Mouse (Mus musculus) heart, embryonic 14.5 days (tissue): ENCODE results near the gene Clec2l. TPM values are rescaled to one million over a fixed set of nuclear protein-coding genes. Genes with fewer than 3 reads are reported as not detected.
A peak's percentile ranks its signal among the peaks of the same experiment; 100 is the strongest.

Experiments used
- ATAC-seq: fragments of 200-750 bp; cut with Nextera tagmentation; 2 replicates; pipeline ENCODE4 v1.8.0; 2017; ENCODE audit warnings: low read depth, moderate TSS enrichment; ENCODE audit not compliant: insufficient number of reproducible peaks, insufficient read depth, low FRiP score
- H3K27ac ChIP-seq, 2 experiments: fragments of 200-500 bp in 1 of 2; fragments of 300-500 bp in 1 of 2; sonication (generic) in 1 of 2; replicated peaks in 1 of 2; 2 replicates each; pipeline ENCODE4 v1.5.1; 2012 to 2014; ENCODE audit warnings: low read depth in 2 of 2, low read length in 2 of 2, control low read depth in 1 of 2, mild to moderate bottlenecking in 1 of 2, mixed read lengths in 1 of 2; ENCODE audit not compliant: control insufficient read depth in 1 of 2, insufficient read depth in 1 of 2
- H3K27me3 ChIP-seq: fragments of 300-500 bp; sonication (generic); 2 replicates; pipeline ENCODE4 v1.6.1; 2014; ENCODE audit warnings: mild to moderate bottlenecking, low read length, control low read depth; ENCODE audit not compliant: control insufficient read depth, insufficient read depth
- H3K36me3 ChIP-seq: fragments of 300-500 bp; sonication (generic); 2 replicates; pipeline ENCODE4 v1.6.1; 2014; ENCODE audit warnings: mild to moderate bottlenecking, control low read depth, low read length, mixed read lengths; ENCODE audit not compliant: control insufficient read depth, insufficient read depth
- H3K4me1 ChIP-seq, 2 experiments: fragments of 200-500 bp in 1 of 2; fragments of 300-500 bp in 1 of 2; sonication (generic) in 1 of 2; 2 replicates each; pipeline ENCODE4 v1.6.1; 2012 to 2014; ENCODE audit warnings: low read length in 2 of 2, control low read depth in 1 of 2, mixed read lengths in 1 of 2; ENCODE audit not compliant: control insufficient read depth in 2 of 2, insufficient read depth in 2 of 2
- H3K4me2 ChIP-seq: fragments of 300-500 bp; sonication (generic); 2 replicates; pipeline ENCODE4 v1.6.1; 2014; ENCODE audit warnings: mild to moderate bottlenecking, low read length
- H3K4me3 ChIP-seq, 2 experiments: fragments of 200-500 bp in 1 of 2; fragments of 300-500 bp in 1 of 2; sonication (generic) in 1 of 2; 2 replicates each; pipeline ENCODE4 v1.5.1; 2012 to 2014; ENCODE audit warnings: low read length in 2 of 2, mild to moderate bottlenecking in 2 of 2, control low read depth in 1 of 2, low read depth in 1 of 2, moderate library complexity in 1 of 2; ENCODE audit not compliant: control insufficient read depth in 1 of 2, insufficient read depth in 1 of 2
- H3K9ac ChIP-seq: fragments of 300-500 bp; sonication (generic); 2 replicates; pipeline ENCODE4 v1.6.1; 2014; ENCODE audit warnings: mild to moderate bottlenecking, low read length
- H3K9me3 ChIP-seq: fragments of 300-500 bp; sonication (generic); 2 replicates; pipeline ENCODE4 v1.6.1; 2016; ENCODE audit warnings: low read length, control low read depth; ENCODE audit not compliant: control insufficient read depth
- WGBS: fragments of 180-500 bp; shearing (Covaris S2); extraction: QIAGEN DNeasy Blood & Tissue Kit; methylation state at CpG from one replicate; pipeline ENCODE4 v1.1.7; 2014; 5-methylcytosine and 5-hydroxymethylcytosine counted together
- polyA plus RNA-seq: library from polyadenylated mRNA; unstranded; fragments of >200 nt; fragmentation: Nextera tagmentation; extraction: Ambion mirVana; gene quantifications from 2 replicates; pipeline ENCODE4 v1.2.1, GENCODE M21; 2014

Gene Clec2l
- polyA plus RNA-seq, 1 experiment from 2014 or later: 2.4 TPM

DNA sequence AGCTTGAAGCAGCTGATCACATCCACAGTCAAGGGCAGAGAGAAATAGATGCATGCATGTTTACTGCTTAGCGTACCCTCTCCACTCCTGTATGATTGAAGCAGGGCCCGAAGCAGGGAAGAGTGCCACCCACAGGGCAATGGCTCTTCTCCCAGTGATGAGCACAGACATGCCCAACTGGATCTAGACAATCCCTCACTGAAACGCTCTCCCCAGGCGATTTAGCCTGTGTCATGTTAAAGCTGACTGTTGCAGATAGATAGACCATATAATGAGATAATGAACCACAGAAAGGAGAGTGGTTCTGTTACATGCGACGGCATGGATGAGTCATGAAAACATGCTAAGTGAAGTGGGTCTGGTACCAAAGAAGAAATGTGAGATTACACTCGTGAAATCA is 8.4 kb downstream of the Clec2l start:
- Histone ChIP-seq H3K9ac (no peak overlapping the region), H3K27me3 (no peaks in the 10 kb centered on the region), H3K9me3 (no peaks in the 10 kb centered on the region), H3K4me2 (no peak overlapping the region), H3K27ac (no peak overlapping the region), H3K4me1 (peaks cover 4% of the 10 kb centered on the region in 2 experiments; a peak in 3 of 4 replicates), H3K36me3 (no peaks in the 10 kb centered on the region), H3K4me3 (no peak overlapping the region)
- ATAC-seq: no peak
- WGBS: 79% methylated on average over 7 of the region's 7 CpGs

DNA sequence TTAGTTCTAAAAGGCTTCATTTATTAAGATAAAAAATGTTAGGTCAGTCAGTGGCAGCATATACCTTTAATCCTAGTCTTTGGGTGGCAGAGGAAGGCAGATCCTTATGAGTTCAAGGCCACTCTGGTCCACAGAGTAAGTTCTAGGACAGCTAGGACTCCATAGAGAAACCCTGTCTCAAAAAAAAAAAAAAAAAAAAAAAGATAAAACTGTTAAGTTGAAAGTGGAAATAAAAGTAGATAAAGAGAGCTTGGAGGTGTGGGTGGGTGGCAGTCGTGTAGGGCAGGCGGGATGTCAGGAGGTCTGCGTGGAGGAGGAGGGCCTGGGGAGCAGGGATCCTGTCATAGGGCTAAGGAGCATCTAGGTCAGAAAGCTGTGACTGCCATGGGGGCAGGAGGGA is 9.1 kb downstream of the Clec2l start:
- Histone ChIP-seq H3K36me3 (no peaks in the 10 kb centered on the region), H3K4me3 (no peak overlapping the region), H3K27me3 (no peaks in the 10 kb centered on the region), H3K4me1 (peaks cover 10 to 11% of the 10 kb centered on the region in 2 experiments; a peak in 3 of 4 replicates), H3K27ac (no peak overlapping the region), H3K9ac (no peak overlapping the region), H3K4me2 (no peak overlapping the region), H3K9me3 (no peaks in the 10 kb centered on the region)
- ATAC-seq: no peak
- WGBS: 72% methylated on average over 3 of the region's 3 CpGs

DNA sequence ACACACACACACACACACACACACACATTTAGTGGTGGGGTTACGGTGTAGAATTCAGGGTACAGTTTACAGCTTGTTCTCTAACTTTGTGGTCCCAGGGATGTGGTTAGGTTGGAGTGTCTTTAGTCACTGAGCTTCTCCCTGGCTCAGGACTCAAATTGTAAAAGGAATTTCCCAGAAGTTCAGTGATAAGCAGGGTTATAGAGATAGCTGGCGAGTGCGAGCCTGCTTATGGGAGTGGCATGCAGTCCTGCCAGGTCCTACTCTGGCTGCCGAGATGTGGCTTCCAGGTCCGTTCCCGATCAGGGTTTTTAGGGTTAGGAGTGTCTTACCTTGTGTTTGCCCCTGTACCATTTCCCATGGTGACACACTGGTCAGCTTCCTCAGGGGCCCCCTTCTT is 13.3 kb downstream of the Clec2l start:
- Histone ChIP-seq H3K36me3 (no peaks in the 10 kb centered on the region), H3K27ac (no peak overlapping the region), H3K9ac (no peak overlapping the region), H3K4me1 (peaks cover 10 to 12% of the 10 kb centered on the region in 2 experiments; a peak in 3 of 4 replicates), H3K9me3 (no peaks in the 10 kb centered on the region), H3K27me3 (no peaks in the 10 kb centered on the region), H3K4me2 (peak overlapping the region; percentile 46), H3K4me3 (no peak overlapping the region)
- WGBS: 29% methylated on average over 6 of the region's 6 CpGs
- no peak for ATAC-seq

- Histone ChIP-seq H3K4me3 (no peak overlapping the region), H3K4me2 (peak overlapping the region; percentile 46)
Measured at GRCm38 (mm10) chr6:38676723-38677122, 13.9 kb downstream of the Clec2l start.

DNA sequence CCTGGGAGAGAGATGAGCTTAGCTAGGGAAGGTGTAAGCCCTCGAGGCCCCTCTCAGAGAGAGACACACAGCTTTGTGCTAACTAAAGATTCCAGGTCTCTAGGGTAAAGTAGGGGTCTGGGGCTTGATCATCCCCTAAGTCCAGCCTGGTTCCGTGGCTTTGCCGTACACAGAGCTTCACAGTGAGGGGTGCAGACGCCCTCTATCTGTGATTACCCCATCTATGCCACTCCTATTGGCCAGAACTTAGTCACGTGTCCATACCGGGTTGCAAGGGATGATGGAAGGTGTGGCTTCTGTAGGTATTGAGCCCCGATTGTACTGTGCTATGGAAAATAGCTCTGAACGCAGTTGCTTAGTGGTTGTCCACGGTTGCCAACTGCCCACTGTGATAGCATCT is 14.8 kb downstream of the Clec2l start:
- H3K27me3 ChIP-seq: no peaks in the 10 kb centered on the region
- H3K4me3 ChIP-seq: no peak overlapping the region
- no peaks in the 10 kb centered on the region for H3K9me3 ChIP-seq
- H3K4me2 ChIP-seq: no peak overlapping the region
- ATAC-seq: no peak
- 68% methylated on average over 9 of the region's 9 CpGs for WGBS
- H3K9ac ChIP-seq: no peak overlapping the region
- peaks cover 10 to 12% of the 10 kb centered on the region in 2 experiments; a peak in 3 of 4 replicates for H3K4me1 ChIP-seq
- no peak overlapping the region for H3K27ac ChIP-seq
- H3K36me3 ChIP-seq: no peaks in the 10 kb centered on the region

More at GRCm38 (mm10) chr6:38676723-38677122, 13.9 kb downstream of the Clec2l start:
- Histone ChIP-seq H3K4me1 (peaks cover 10 to 12% of the 10 kb centered on the region in 2 experiments; a peak in 3 of 4 replicates), H3K27ac (no peak overlapping the region), H3K36me3 (no peaks in the 10 kb centered on the region), H3K9ac (no peak overlapping the region), H3K27me3 (no peaks in the 10 kb centered on the region), H3K9me3 (no peaks in the 10 kb centered on the region)
- 67% methylated on average over 14 of the region's 14 CpGs for WGBS
- no peak for ATAC-seq

GRCm38 (mm10) chr6:38682532-38682931 is 19.7 kb downstream of the Clec2l start:
- no peak for ATAC-seq
- H3K27ac ChIP-seq: no peak overlapping the region
- 51% methylated on average over 2 of the region's 2 CpGs for WGBS

GRCm38 (mm10) chr6:38687216-38687615 is 24.3 kb downstream of the Clec2l start:
- no peaks in the 10 kb centered on the region for H3K27me3 ChIP-seq
- no peaks in the 10 kb centered on the region for H3K36me3 ChIP-seq
- no peak for ATAC-seq
- no peak overlapping the region for H3K4me2 ChIP-seq
- H3K9me3 ChIP-seq: no peaks in the 10 kb centered on the region
- no peak overlapping the region for H3K9ac ChIP-seq
- peaks cover 0 to 2% of the 10 kb centered on the region in 2 experiments; a peak in 1 of 4 replicates for H3K4me1 ChIP-seq
- H3K4me3 ChIP-seq: no peak overlapping the region
- no peak overlapping the region for H3K27ac ChIP-seq
- 65% methylated on average over 11 of the region's 11 CpGs for WGBS

More at GRCm38 (mm10) chr6:38682532-38682931, 19.7 kb downstream of the Clec2l start:
- no peak overlapping the region for H3K9ac ChIP-seq
- no peak overlapping the region for H3K4me2 ChIP-seq
- no peak overlapping the region for H3K4me3 ChIP-seq
- no peaks in the 10 kb centered on the region for H3K4me1 ChIP-seq
- no peaks in the 10 kb centered on the region for H3K36me3 ChIP-seq
- H3K9me3 ChIP-seq: no peaks in the 10 kb centered on the region
- H3K27me3 ChIP-seq: no peaks in the 10 kb centered on the region

DNA sequence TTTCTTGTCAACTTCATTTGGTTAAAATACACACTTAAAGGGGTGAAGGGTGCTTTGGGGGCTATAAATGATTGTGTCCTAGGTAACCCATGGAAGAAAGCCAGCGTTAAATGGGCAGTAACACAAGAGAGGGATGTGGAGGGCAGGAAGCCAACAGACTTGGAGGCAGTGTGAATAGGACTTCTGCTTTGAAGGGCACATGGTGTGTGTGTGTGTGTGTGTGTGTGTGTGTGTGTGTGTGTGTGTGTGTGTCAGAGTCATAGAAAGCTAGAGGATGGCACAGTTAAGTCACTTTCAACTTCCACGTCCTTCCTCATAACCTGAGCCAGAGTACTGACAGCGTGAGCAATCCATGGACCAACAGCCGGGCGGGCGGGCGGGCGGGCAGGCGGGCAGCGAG is 26.0 kb downstream of the Clec2l start:
- Histone ChIP-seq H3K27ac (no peak overlapping the region), H3K36me3 (0 out of 2 replicates have a peak, but pooled peaks cover under 1% of the 10 kb centered on the region), H3K4me1 (peaks cover 0 to 2% of the 10 kb centered on the region in 2 experiments; a peak in 1 of 4 replicates), H3K27me3 (no peaks in the 10 kb centered on the region), H3K4me3 (no peak overlapping the region), H3K4me2 (no peak overlapping the region), H3K9ac (no peak overlapping the region), H3K9me3 (no peaks in the 10 kb centered on the region)
- WGBS: 85% methylated on average over 9 of the region's 10 CpGs
- ATAC-seq: no peak
